Mouse (Mus musculus) layer of hippocampus, adult 9-11 months (tissue): Measurements from ENCODE around the gene Ppp2ca.
A peak's percentile ranks its signal among the peaks of the same experiment; 100 is the strongest.

Experiments
- DNase-seq: peaks from one replicate; pipeline ENCODE4 v3.0.0; 2022

Ppp2ca gene

GRCm38 (mm10) chr11:52098398-52098946 lies at the start of gene Ppp2ca:
Gene Ppp2ca, plus strand, starts transcription at chr11:52098681.
- peak; percentile 99 for DNase-seq

GRCm38 (mm10) chr11:52053371-52053770 lies 45.1 kb upstream of the Ppp2ca start:
- no peak for DNase-seq

- DNase-seq, result no peak
Measured at GRCm38 (mm10) chr11:52054728-52055127, 43.8 kb upstream of the Ppp2ca start.

GRCm38 (mm10) chr11:52056198-52056597 lies 42.3 kb upstream of the Ppp2ca start:
- no peak for DNase-seq

GRCm38 (mm10) chr11:52059001-52059400 lies 39.5 kb upstream of the Ppp2ca start:
- no peak for DNase-seq

- DNase-seq, result no peak
Measured at GRCm38 (mm10) chr11:52060315-52060714, 38.2 kb upstream of the Ppp2ca start.

- no peak for DNase-seq
Measured at GRCm38 (mm10) chr11:52062406-52062805, 36.1 kb upstream of the Ppp2ca start.

- DNase-seq, result no peak
Measured at GRCm38 (mm10) chr11:52064398-52064797, 34.1 kb upstream of the Ppp2ca start.

- no peak for DNase-seq
Measured at GRCm38 (mm10) chr11:52065841-52066240, 32.6 kb upstream of the Ppp2ca start.

- no peak for DNase-seq
Measured at GRCm38 (mm10) chr11:52071768-52072167, 26.7 kb upstream of the Ppp2ca start.

GRCm38 (mm10) chr11:52073528-52074170 lies 24.8 kb upstream of the Ppp2ca start:
- DNase-seq, result no peak

- DNase-seq, result no peak
Measured at GRCm38 (mm10) chr11:52074626-52075470, 23.6 kb upstream of the Ppp2ca start.

GRCm38 (mm10) chr11:52075794-52076633 lies 22.5 kb upstream of the Ppp2ca start:
- no peak for DNase-seq

GRCm38 (mm10) chr11:52076742-52077352 lies 21.6 kb upstream of the Ppp2ca start:
- DNase-seq, result no peak

- no peak for DNase-seq
Measured at GRCm38 (mm10) chr11:52077939-52078338, 20.5 kb upstream of the Ppp2ca start.

GRCm38 (mm10) chr11:52079978-52080377 lies 18.5 kb upstream of the Ppp2ca start:
- peak; percentile 37 for DNase-seq

- no peak for DNase-seq
Measured at GRCm38 (mm10) chr11:52080656-52081055, 17.8 kb upstream of the Ppp2ca start.

- DNase-seq, result peak; percentile 22
Measured at GRCm38 (mm10) chr11:52085857-52086203, 12.7 kb upstream of the Ppp2ca start.

- DNase-seq, result peak; percentile 88
Measured at GRCm38 (mm10) chr11:52086204-52086864, 12.1 kb upstream of the Ppp2ca start.

GRCm38 (mm10) chr11:52089291-52089690 lies 9.2 kb upstream of the Ppp2ca start:
- DNase-seq, result no peak

GRCm38 (mm10) chr11:52091261-52091660 lies 7.2 kb upstream of the Ppp2ca start:
- DNase-seq, result no peak

GRCm38 (mm10) chr11:52094568-52094967 lies 3.9 kb upstream of the Ppp2ca start:
- DNase-seq, result no peak
